Mouse (Mus musculus): Measurements from ENCODE around the gene Gapvd1. TPM values are rescaled to one million over a fixed set of nuclear protein-coding genes. Genes with fewer than 3 reads are reported as not detected.

The Gapvd1 gene
- total and polyA plus RNA-seq, 2 experiments = 10.6 to 32.4 TPM

DNA sequence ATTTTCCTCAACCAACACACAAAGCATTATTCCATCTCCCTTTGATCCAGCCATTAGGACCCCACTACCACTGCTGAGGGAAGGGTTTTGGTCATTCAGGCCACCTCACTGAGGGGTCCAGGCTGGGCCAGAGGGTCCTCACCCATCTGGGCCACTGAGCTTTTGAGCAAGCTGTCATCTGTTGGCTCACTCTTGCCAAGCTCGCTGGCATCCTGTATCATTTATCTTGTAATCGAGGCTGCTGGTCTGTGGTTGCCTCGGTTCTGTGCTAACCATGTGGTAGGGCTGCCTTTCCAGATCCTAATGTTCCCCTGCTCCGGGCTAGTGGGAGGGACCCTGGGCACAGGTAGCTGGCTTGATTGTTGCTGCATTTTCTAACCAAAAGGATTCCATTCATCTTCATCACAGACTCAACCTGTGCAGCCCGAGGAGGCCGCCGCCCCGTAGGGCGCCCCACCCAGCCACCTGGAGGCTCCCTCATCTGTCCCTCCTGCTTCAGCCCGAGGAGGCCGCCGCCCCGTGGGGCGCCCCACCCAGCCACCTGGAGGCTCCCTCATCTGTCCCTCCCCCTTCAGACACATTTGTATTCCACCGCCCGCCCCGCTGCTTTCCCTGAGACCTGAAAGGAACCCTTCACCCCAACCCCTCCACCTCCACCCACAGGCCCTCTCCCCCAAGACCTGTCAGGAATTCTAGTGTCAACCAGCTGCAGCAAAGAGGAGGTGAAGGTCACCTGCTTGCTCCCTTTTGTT, 86.4 kb downstream of the Gapvd1 start:
- Histone ChIP-seq H3K27me3 (ENCODE audit: control insufficient read depth, insufficient read depth, low read length) (no peaks in the 10 kb centered on the region), H3K79me2 (ENCODE audit: control insufficient read depth, insufficient read depth, low read length) (no peaks in the 10 kb centered on the region), H3K4me1 (ENCODE audit: control insufficient read depth, insufficient read depth, low read length) (peaks cover 2% of the 10 kb centered on the region; the same call in 1 of the 2 replicates), H3K4me3 (ENCODE audit: insufficient read depth, low read depth, low read length) (no peak overlapping the region), H3K9ac (ENCODE audit: low read depth, low read length) (no peak overlapping the region), H3K27ac (replicated peaks; ENCODE audit: insufficient read depth, low read depth, low read length) (no peak overlapping the region), H3K36me3 (ENCODE audit: control insufficient read depth, insufficient read depth, low read length) (no peaks in the 10 kb centered on the region)
- TF ChIP-seq CTCF (IDR thresholded peaks at IDR 0.05; ENCODE audit: low read depth, low read length) = no peak
- no peak for TF ChIP-seq POLR2A (IDR thresholded peaks at IDR 0.05; ENCODE audit: extremely low read depth, insufficient read depth, low read length)
- DNase-seq (ENCODE audit: extremely low read depth, low read depth, low spot score) = no peak
- 48% methylated on average over 17 of the region's 17 CpGs for WGBS

DNA sequence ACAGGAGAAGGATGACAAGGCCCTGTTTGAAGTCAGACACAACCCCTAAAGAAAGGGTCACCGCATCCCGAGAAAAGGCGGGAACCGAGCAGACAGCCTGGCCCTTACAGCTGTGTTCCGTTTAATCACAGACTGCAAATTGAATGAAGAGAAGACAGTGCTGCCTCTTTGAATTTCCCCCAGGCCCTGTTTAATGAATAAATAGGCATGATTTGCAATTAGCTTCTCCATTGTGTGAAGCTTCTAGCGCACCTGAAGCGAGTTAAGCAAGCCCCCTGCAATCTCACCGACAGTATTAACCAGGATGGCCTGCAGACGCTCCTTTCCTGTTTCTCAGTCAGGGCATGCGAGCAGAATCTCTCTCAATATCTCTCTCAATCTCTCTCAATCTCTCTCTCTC, 87.2 kb downstream of the Gapvd1 start:
- Histone ChIP-seq H3K4me3 (ENCODE audit: insufficient read depth, low read depth, low read length) (no peak overlapping the region), H3K27me3 (ENCODE audit: control insufficient read depth, insufficient read depth, low read length) (no peaks in the 10 kb centered on the region), H3K27ac (replicated peaks; ENCODE audit: insufficient read depth, low read depth, low read length) (no peak overlapping the region), H3K9ac (ENCODE audit: low read depth, low read length) (no peak overlapping the region), H3K36me3 (ENCODE audit: control insufficient read depth, insufficient read depth, low read length) (no peaks in the 10 kb centered on the region), H3K79me2 (ENCODE audit: control insufficient read depth, insufficient read depth, low read length) (no peaks in the 10 kb centered on the region), H3K4me1 (ENCODE audit: control insufficient read depth, insufficient read depth, low read length) (peaks cover 2% of the 10 kb centered on the region; the same call in 1 of the 2 replicates)
- TF ChIP-seq POLR2A (IDR thresholded peaks at IDR 0.05; ENCODE audit: extremely low read depth, insufficient read depth, low read length) (no peak), CTCF (IDR thresholded peaks at IDR 0.05; ENCODE audit: low read depth, low read length) (no peak)
- DNase-seq (ENCODE audit: extremely low read depth, low read depth, low spot score) = no peak
- WGBS = 79% methylated on average over 10 of the region's 10 CpGs

GRCm38 (mm10) chr2:34647410-34647809, 107.6 kb downstream of the Gapvd1 start:
- 50% methylated on average over 11 of the region's 11 CpGs for WGBS
- Histone ChIP-seq H3K27ac (replicated peaks; ENCODE audit: insufficient read depth, low read depth, low read length) (no peak overlapping the region), H3K4me3 (ENCODE audit: insufficient read depth, low read depth, low read length) (no peak overlapping the region), H3K36me3 (ENCODE audit: control insufficient read depth, insufficient read depth, low read length) (no peaks in the 10 kb centered on the region), H3K4me1 (ENCODE audit: control insufficient read depth, insufficient read depth, low read length) (no peaks in the 10 kb centered on the region; the same call in 1 of the 2 replicates), H3K9ac (ENCODE audit: low read depth, low read length) (no peak overlapping the region), H3K27me3 (ENCODE audit: control insufficient read depth, insufficient read depth, low read length) (no peaks in the 10 kb centered on the region), H3K79me2 (ENCODE audit: control insufficient read depth, insufficient read depth, low read length) (no peaks in the 10 kb centered on the region)
- TF ChIP-seq POLR2A (IDR thresholded peaks at IDR 0.05; ENCODE audit: extremely low read depth, insufficient read depth, low read length) (no peak), CTCF (IDR thresholded peaks at IDR 0.05; ENCODE audit: low read depth, low read length) (no peak)
- no peak for DNase-seq (ENCODE audit: extremely low read depth, low read depth, low spot score)

DNA sequence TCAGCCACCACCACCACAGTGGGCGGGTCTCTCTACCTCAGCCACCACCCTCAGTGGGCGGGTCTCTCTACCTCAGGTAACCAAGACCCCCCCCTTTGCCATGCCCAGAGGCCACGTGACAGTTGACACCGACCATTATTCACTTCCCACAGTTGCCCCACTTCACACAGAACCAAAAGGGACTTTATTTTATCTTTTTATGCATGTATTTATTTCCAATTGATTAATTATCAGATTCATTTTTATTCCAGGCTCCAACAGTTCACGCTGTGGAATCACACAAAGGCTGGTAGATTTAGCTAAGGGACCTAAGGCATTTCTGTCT, 108.5 kb downstream of the Gapvd1 start:
- H3K4me1 ChIP-seq (ENCODE audit: control insufficient read depth, insufficient read depth, low read length) = no peaks in the 10 kb centered on the region; the same call in 1 of the 2 replicates
- H3K9ac ChIP-seq (ENCODE audit: low read depth, low read length) = no peak overlapping the region
- DNase-seq (ENCODE audit: extremely low read depth, low read depth, low spot score) = no peak
- H3K4me3 ChIP-seq (ENCODE audit: insufficient read depth, low read depth, low read length) = no peak overlapping the region
- H3K27me3 ChIP-seq (ENCODE audit: control insufficient read depth, insufficient read depth, low read length) = no peaks in the 10 kb centered on the region
- no peaks in the 10 kb centered on the region for H3K79me2 ChIP-seq (ENCODE audit: control insufficient read depth, insufficient read depth, low read length)
- 16% methylated on average over 5 of the region's 5 CpGs for WGBS
- H3K27ac ChIP-seq (replicated peaks; ENCODE audit: insufficient read depth, low read depth, low read length) = no peak overlapping the region
- no peaks in the 10 kb centered on the region for H3K36me3 ChIP-seq (ENCODE audit: control insufficient read depth, insufficient read depth, low read length)
- TF ChIP-seq POLR2A (IDR thresholded peaks at IDR 0.05; ENCODE audit: extremely low read depth, insufficient read depth, low read length) = no peak
- TF ChIP-seq CTCF (IDR thresholded peaks at IDR 0.05; ENCODE audit: low read depth, low read length) = no peak

- Histone ChIP-seq H3K27me3 (ENCODE audit: control insufficient read depth, insufficient read depth, low read length) (no peaks in the 10 kb centered on the region), H3K79me2 (ENCODE audit: control insufficient read depth, insufficient read depth, low read length) (no peaks in the 10 kb centered on the region), H3K9ac (ENCODE audit: low read depth, low read length) (peak overlapping the region; percentile 10), H3K4me3 (ENCODE audit: insufficient read depth, low read depth, low read length) (peak overlapping the region; percentile 36), H3K4me1 (ENCODE audit: control insufficient read depth, insufficient read depth, low read length) (no peaks in the 10 kb centered on the region; the same call in 1 of the 2 replicates), H3K27ac (replicated peaks; ENCODE audit: insufficient read depth, low read depth, low read length) (no peak overlapping the region), H3K36me3 (ENCODE audit: control insufficient read depth, insufficient read depth, low read length) (no peaks in the 10 kb centered on the region)
- DNase-seq (ENCODE audit: extremely low read depth, low read depth, low spot score) = peak; percentile 55
- 12% methylated on average over 21 of the region's 21 CpGs for WGBS
- TF ChIP-seq POLR2A (IDR thresholded peaks at IDR 0.05; ENCODE audit: extremely low read depth, insufficient read depth, low read length) (no peak), CTCF (IDR thresholded peaks at IDR 0.05; ENCODE audit: low read depth, low read length) (no peak)
Measured at GRCm38 (mm10) chr2:34645851-34646540, 109.0 kb downstream of the Gapvd1 start.
